Mouse (Mus musculus) cerebellum, adult 9-10 months (tissue): ENCODE data around the gene Acy3.

Experiments used
- DNase-seq: peaks from one replicate; pipeline ENCODE4 v3.0.0; 2022

The Acy3 gene

GRCm38 (mm10) chr19:3975866-3976265 is 10.5 kb upstream of the Acy3 start:
- no peak for DNase-seq

- DNase-seq = peak; percentile 91
Observed at GRCm38 (mm10) chr19:3980309-3980708, 6.1 kb upstream of the Acy3 start.

GRCm38 (mm10) chr19:3980917-3981316 is 5.5 kb upstream of the Acy3 start:
- no peak for DNase-seq

GRCm38 (mm10) chr19:3983527-3984200 is 2.7 kb upstream of the Acy3 start:
- DNase-seq = no peak

GRCm38 (mm10) chr19:3985261-3985681 is 1.1 kb upstream of the Acy3 start:
- DNase-seq = no peak

GRCm38 (mm10) chr19:3988066-3988465 is 1.7 kb downstream of the Acy3 start:
- no peak for DNase-seq

- no peak for DNase-seq
Observed at GRCm38 (mm10) chr19:3988750-3989149, 2.4 kb downstream of the Acy3 start.

GRCm38 (mm10) chr19:3990804-3991203 is 4.4 kb downstream of the Acy3 start:
- no peak for DNase-seq

- DNase-seq = no peak
Observed at GRCm38 (mm10) chr19:3991562-3991961, 5.2 kb downstream of the Acy3 start.

- no peak for DNase-seq
Observed at GRCm38 (mm10) chr19:3991966-3992365, 5.6 kb downstream of the Acy3 start.

- no peak for DNase-seq
Observed at GRCm38 (mm10) chr19:3992416-3992815, 6.0 kb downstream of the Acy3 start, which contains the start of gene Tbx10. Tbx10 (plus strand) TSS chr19:3992752.

GRCm38 (mm10) chr19:3994932-3995331 is 8.6 kb downstream of the Acy3 start:
- no peak for DNase-seq

- DNase-seq = no peak
Observed at GRCm38 (mm10) chr19:3995505-3995904, 9.1 kb downstream of the Acy3 start.

GRCm38 (mm10) chr19:3996106-3996505 is 9.7 kb downstream of the Acy3 start:
- DNase-seq = no peak

- no peak for DNase-seq
Observed at GRCm38 (mm10) chr19:3996747-3997146, 10.4 kb downstream of the Acy3 start.

- no peak for DNase-seq
Observed at GRCm38 (mm10) chr19:3997231-3997630, 10.9 kb downstream of the Acy3 start.

GRCm38 (mm10) chr19:3998335-3998734 is 12.0 kb downstream of the Acy3 start:
- peak; percentile 35 for DNase-seq

- DNase-seq = peak; percentile 54
Observed at GRCm38 (mm10) chr19:3999121-3999730, 12.9 kb downstream of the Acy3 start.

- peak; percentile 99 for DNase-seq
Observed at GRCm38 (mm10) chr19:4000119-4000900, 13.9 kb downstream of the Acy3 start, which contains the start of the genes Nudt8 and Gm49405. Nudt8 (plus strand) TSS chr19:4000580. Gm49405 (plus strand) TSS chr19:4000626.

GRCm38 (mm10) chr19:4000949-4001525 is 14.7 kb downstream of the Acy3 start:
- peak; percentile 56 for DNase-seq

- no peak for DNase-seq
Observed at GRCm38 (mm10) chr19:4001752-4002151, 15.4 kb downstream of the Acy3 start.

- DNase-seq = no peak
Observed at GRCm38 (mm10) chr19:4003112-4003511, 16.7 kb downstream of the Acy3 start, which contains the start of gene Doc2g. Doc2g (plus strand) TSS chr19:4003313.

GRCm38 (mm10) chr19:4003641-4004040 is 17.3 kb downstream of the Acy3 start:
- DNase-seq = no peak
